Mouse (Mus musculus) testis, postnatal 14 days (tissue): ENCODE results near the gene Polr3b.

Experiments
- DNase-seq: peaks from one replicate; pipeline ENCODE4 v3.0.0; 2021; ENCODE audit warnings: low spot score

Polr3b gene

DNA sequence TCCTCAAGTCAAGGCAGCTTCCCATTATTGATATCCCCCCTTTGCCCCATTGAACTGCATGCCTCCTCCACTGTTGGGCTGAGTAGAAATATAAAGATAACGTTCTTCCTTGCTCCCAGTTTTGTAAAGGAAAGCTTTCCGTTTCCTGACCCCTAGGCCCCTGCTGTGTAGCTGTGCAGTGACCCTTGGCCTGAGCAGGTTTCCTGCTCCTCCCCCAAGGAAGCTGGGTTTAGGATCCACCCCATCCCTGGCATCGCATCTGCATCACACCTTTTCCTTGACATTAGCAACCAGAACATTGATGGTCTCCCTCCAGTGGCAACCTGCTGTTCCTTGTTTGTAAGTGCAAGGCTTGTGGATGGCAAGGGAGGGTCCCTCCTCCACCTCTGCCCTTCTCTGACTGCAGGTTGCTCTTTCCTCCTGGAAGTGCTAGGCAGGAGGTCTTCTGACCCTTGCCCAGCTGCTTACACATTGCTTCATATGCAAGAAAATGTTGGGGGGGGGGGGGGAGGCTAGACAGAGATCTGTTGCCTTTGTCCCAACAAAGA, 43.7 kb downstream of the Polr3b start:
- DNase-seq: no peak

DNA sequence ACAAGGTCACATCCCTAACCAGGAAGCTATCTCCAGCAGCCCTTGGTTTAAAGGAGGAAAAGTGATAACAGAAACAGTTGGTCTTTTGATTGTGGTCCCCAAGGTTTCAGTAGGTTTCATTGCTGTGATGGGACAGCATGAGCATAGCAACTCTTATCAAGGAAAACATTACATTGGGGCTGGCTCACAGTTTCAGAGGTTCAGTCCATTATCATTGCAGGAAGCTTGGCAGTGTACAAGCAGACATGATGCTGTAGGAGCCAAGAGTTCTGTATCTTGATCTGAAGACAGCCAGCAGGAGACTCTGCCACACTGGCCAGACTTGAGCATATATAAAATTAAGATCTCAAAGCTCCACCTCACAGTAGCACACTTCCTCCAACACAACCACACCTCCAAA, 53.6 kb downstream of the Polr3b start:
- DNase-seq: no peak

DNA sequence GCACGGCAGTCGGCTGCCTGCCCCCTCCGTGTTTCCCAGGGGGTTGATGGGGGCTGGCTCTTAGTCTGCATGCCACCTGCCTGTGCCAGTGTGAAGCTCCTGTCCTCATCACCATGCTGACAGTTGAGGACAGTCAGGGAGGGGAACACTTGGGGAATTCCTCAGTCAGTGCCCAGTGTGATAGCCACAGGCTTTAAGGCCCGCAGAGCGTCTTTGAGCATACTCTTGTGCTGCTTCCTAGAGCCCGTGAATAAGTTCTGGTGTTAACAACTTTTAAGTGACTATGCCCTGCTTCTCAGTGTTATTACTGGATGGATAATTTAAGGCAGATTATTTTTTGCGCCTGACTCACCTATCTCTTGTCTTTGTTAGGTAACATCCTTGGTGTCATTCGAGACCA, 54.4 kb downstream of the Polr3b start:
- DNase-seq: no peak

DNA sequence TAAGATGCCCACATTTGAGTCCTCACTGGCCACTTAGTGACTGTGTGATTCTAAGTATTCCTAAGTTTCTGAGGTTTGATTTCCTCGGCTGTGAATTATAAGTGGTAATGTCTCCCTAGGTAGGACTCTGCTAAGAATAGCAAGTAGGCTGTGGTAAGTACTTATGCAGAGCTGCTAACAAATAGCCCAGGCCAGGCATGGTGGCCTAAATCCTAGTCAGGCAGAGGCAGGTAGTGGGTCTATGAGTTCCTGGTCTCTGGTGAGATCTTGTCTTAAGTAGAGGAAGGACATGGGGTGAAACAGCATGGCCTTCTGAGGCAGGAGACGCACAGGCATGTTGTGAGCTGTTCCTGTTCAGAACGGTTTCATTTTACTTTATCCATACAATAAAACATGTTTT, 55.8 kb downstream of the Polr3b start:
- no peak for DNase-seq

DNA sequence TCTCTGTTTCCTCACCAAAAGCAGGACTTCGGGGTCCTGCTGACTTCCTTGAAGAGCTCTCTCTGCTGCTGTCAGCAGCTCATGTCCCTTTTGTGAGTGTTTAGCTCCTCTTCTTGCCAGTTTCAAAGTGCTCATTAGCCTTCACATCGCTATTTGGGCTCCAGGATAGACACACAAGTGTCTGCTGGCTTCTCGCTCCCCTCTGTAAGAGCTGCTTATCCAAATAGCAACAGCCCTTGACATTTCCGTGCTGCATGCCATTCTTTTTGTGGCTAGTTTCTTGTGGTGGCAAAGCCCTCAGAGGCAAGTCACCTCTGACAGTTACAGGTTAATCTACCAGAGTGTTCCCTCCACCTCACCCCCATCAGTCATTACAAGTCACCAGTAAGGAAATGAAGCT, 56.3 kb downstream of the Polr3b start:
- DNase-seq: no peak

DNA sequence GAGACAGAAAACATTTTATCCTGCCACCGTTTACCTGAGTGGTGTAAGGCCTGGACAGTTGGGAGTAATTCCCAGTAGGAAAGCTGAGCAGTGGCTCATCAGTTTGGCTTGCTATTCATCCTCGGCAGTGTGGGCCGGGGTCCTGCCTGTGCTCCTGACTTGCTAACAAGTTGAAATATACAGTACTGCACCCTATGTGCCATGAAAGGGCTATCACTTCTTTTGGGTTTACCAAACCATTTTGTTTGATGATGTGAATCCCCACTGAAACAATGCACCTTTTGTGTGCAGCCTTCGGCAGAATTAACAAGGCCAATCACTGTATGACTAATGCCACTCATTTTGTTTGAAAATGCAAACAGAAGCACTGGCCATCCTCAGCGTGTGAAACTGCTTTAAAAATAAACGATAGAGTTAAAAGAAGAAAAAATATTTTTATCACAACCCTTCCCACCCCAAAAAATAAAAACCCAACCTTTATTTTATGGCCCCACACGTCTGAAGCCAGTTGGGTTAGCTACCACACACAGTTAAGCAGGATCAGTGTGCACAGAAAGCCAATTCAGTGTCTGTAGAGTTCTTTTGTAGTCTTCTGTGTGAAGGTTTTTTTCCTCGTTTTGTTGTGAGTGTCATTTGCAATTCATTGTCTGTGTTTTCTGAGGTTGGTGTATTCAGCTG, 63.5 kb downstream of the Polr3b start:
- DNase-seq: no peak

DNA sequence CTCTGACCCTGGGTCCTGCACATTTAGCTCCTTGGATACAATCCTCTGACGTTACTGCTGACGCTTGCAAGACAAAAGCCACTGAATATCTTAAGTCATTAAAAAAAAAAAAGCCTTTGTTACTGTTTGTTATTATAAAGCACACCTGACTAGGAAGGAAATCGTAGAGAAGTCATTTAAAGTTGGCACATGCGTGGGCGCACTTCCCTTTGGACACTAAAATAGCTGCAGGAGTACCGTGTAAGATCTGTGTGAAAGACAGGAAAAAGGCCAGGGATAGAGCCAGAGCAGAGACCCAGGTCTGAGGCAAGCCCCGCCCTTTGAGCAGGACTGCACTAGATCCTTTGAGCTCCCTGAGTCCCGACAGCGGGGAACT, 64.0 kb downstream of the Polr3b start:
- no peak for DNase-seq

DNA sequence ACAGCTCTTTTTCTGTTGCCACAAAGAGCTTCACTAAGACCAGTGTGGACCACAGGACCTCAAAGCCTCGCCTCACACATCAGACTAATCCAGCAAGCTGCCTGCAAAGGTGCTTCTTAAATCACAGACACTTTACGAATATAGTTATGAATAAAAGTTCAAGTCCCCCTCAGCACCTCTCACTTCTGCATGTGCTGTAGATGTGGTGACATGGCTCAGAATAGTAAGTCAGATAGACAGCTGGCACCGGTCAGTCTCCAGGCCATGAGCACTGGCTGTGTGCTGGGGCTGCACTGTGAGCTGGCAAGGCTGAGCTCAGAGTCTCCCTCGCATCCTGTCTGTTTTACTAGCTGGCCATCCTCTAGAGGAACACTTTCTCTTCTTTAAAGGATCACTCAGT, 64.6 kb downstream of the Polr3b start:
- DNase-seq: no peak

DNA sequence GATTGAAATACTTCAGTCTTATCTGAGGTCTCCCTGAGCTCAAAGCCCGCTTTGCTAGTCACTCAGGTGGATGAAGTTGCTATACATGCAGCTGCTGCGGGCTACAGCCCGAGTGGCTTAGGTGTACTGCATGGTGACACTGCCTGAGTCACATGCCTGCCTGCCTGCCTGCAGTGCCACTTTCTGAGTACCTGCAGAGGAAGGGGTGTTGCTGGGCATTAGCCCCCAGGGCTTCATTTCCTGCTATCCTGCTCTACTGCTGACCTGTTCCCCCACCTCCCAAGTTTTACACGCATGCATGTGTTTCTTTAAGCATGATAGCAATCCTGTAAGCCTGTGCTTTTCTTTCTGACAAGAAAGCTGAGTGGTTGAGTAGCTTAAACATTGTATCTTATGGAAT, 65.6 kb downstream of the Polr3b start:
- DNase-seq: no peak

DNA sequence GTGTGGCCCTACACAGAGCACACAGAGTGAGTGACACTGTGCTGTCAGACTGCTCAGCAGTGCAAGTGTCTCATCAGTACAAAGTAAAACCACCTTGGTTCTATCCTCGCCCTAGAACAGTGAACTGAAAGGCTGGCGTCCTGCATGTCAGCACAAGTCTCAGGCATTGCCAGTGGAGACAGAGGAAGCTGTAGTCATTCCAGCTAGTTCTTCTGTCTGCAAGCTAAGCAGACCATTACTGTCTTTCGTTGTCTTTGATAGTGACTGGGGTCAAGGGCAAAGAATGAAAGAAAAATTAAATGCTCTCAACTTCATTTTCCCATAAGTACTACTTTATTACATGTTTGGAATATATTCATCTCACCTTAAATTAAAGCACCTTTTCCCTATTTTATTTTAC, 67.8 kb downstream of the Polr3b start:
- DNase-seq: no peak

DNA sequence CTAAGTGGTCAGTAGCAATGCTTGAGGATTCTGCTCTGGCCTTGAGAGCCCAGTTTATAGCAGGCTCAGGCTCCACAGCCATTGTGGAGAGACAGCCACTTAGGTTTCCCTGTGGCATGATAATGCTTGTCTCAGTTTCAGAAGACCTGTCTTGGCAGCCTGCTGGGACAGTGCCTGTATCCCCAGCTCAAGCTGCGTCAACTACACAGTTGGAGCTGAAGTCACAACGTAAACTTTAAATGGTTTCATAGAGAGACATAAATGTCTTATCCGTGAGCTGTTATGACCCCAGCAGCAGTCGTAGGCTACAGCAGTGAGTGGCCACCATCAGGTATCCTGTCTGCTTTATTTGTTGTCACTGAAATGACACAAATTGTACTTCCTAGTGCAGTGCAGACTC, 68.7 kb downstream of the Polr3b start:
- DNase-seq: no peak

DNA sequence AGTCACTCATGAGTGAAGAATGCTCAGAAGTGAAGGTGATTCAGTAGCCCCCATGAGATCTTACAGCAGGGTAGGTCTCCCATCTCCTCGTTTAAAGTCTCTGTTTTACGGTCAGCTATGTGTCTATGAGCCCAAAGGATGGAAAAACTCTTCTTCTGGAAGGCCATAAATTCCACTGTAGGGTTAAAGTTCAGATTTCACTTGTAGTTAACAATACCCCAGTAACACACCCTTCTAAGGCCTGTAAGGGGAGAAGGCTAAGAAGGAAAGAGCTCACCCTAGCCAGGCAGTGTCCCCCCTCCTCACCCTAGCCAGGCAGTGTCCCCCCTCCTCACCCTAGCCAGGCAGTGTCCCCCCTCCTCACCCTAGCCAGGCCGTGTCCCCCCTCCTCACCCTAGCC, 69.6 kb downstream of the Polr3b start:
- no peak for DNase-seq

DNA sequence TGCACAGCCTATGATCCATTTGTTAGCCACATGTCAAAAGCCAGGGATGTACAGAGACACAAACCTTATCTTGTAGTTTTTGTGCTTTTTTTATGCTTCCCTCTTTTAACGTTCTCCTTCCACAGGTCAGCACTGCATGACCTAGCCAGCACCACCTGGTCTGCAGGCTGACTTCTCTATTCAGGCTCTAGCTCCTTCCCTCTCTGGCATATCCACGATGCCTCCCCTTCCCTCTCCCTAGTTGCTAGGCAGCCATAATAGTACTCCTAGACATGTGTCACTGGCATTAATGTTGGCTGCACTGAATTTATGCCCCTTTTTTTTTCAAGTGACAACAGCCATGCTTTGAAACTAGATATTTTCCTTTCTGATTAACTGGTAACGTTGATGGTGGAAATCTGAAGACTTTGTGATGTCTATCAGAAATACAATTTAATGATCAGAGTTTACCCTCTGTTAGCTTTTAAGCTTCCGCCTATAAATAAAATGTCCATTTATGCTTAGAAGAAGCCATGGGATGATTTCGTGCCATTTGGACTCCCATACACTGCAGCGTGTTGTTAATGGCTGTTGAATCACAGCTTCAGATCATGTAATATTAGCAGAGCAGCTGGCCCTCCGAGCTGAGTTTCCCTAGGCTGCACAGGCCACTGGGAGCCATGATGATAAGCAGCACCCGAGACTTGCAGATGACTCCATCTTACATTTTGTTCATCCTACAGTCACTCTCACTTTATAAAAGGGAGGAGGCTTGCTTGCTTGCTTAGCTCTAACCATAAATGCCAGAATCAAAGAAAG, 71.9 kb downstream of the Polr3b start:
- DNase-seq: no peak

DNA sequence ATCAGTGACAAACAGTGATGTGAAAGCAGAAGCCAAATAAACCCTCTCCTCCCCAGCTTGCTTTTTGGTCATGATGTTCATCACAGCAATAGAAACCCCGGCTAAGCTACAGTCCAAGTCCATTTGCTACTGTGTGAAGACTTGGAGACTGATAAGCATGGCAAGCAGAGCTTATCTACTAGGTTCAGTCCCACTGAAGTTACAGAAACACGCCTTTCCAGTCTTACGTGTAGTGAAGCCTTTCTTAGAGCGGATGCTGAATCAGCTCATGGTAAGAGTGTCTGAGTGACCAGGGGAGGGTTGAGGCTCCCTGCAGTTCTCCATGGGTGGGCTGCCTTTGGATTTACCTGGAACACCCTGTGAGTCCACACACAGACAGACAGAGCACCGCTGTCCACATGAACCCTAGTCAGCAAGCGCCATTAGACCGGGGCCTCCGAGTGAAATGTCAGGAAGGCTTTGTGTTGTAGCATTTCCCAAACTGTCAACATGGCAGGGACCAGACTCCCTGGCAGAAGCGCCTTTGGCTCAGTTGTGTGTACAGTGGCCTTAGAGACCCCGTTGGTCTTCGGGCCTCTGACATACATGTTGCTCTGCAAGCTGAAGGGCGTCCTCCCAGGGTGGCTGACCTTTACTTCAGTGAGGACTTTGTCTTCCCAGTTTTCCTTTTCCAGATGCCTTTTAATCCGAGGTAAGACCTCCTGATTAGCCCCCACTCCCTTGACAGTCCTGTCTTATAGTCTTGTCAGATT, 78.3 kb downstream of the Polr3b start:
- DNase-seq: no peak

DNA sequence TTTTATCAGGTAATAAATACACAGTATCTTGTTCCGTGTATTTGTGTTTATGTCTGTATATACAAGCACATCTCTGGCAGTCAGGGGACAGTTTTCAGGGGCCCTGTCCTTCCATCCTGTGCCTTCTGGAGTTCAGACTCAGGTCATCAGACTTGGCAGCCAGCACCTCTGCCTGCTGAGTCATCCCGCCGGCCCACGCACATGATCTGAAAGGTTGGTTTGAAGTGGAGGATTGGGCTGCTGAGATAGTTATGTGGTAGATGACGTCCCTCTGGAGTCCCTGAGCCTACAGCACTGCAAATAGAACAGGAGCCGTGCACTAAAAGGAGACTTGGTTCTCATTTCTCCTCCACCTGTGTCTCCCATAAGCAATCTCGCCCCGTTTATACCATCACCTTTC, 79.0 kb downstream of the Polr3b start:
- DNase-seq: peak; percentile 39

DNA sequence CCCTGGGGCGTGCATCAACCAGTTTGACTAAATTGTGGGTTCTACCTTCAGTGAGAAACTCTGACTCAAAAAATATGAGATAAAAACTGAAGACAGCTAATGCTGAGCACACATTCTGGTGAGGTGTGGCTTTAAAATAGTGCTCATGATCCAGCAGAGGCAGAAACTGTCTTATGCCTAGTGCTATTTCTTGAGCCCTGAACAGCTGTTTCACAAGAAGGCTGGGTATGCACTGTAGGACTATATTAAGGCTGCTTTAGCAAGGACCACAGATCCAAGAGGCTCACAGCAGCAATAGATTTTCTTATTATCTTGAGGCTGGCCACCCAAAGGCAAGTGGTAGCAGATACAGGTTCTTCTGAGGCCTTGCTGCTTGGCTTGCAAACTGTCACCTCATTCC, 80.0 kb downstream of the Polr3b start:
- no peak for DNase-seq

DNA sequence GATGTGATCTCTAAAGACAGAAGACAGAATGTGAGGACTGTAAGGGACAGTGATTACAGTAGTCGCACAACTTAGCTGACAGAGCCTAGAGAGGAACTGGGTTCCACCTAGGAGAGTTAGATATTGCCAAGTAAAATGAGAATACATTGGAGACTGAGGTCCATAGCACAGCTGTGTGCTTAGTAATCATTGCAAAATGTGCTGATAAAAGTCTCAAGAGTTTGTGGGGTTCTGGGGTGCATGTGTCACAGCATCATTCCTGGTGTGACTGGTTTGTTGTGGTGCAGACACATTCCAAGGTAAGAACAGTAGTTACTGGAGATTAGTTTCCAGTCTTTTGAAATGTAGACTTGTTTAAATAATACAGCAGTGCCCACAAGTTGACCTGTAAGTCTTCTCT, 82.5 kb downstream of the Polr3b start:
- DNase-seq: no peak

DNA sequence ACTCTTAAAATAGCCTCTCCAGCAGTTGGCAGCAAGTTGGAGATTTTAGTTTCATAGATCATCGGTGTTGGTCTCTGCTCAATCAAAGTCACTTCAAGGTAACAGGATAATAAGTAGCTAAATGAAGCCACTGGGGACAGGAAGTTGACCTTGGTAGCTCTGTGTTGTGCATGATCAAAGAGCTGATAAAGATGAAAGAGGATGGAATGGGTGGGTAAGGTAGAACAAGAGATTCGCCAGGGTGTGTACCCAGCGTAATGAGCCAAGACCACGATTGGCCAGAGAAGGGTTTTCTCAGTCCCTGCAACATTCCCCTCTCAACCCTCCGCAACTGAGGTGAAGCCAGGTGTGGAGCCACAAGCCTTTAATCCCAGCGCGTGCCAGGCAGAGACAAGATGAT, 83.1 kb downstream of the Polr3b start:
- no peak for DNase-seq

DNA sequence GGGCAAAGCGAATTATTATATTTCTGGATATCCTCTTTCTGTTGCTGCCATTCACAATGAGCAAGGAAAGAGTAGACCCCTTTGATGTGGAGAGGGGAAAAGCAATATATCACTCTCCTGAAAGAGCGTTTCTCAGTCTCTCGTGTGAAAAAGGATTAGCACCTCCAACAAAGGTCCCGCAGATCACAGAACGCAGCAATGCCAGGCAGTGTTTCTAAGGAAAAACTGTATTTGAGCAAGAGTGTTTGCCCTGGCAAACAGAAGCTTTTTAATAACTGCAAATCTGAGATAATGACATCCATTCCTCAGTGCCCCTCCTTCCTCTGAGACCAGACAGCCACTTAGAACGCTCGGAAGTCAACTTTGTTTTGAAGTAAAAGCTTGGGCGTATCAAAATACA, 84.5 kb downstream of the Polr3b start:
- no peak for DNase-seq

DNA sequence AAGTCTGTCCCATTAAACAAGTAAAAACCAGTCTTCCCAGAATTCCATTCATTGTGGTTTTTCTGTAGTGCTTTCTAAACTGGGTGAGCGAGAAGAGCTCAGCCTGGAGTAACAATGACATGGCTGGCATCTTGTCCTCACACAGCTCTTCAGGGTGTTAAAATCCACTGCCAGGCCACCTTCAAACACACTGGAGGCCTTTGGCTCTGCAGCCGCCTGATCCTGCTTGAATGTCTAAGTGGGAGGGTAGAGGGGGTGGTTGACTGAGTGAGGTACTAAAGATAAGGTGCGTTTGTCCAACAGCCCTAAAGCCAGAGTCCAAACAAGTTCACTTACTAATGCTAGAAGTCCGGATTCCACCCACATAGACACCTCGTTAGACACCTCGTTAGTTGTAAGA, 85.1 kb downstream of the Polr3b start:
- DNase-seq: no peak

DNA sequence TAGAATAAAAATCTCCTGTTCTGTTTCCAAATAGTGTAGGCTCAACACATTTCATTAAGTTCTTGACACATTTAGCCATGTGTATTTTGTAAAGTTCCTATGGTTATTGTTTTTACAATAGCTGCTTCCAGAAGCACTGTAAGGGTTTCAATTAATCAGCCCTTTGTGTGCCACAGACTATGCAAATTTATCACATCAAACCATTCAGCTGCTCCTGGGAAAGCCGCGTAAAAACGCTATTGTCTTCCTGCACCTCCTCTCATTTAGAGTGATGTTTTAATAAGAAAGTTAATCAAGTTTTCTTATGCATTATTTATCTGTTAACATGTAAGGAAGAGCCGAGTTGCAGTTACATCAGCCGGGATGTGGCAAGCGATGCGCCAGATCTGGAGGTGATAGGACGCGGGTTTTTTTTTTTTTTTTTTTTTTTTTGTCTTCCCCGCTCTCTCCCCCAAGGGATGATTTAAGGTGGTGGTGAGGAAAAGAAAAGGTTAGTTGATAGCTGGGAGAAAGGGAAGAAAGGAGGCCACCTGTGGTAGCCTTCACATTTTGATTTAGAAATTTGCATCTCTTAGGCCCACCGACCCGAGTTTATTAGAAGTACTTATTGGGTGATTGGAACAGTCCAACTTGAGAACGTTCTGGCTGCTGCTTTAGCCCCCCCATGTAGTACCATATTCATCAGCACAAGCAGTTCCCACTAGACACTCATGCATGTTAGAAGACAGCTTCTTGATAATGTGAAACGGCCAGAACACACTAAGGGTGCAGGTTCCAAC, 85.8 kb downstream of the Polr3b start:
- DNase-seq: no peak

DNA sequence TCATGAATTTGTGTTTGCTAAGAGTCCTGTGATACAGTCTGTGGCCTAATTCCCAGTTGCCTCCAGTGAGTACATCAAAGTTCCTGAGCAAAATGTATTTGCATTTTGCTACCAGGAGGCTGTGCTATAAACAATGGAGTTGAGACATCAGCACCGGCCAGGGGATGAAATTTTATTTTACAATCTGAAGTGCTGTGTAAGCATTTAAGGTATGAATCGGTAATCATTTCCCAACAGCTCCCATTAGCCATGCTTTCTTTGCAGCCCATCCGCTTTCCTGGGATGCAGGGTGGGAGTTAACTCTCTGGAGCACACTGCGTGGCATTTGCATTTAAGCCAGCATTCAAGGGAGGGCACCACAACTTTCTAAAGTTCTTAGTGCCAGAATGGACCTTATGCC, 88.1 kb downstream of the Polr3b start:
- no peak for DNase-seq
